Mouse (Mus musculus) hindbrain, embryonic 14.5 days (tissue): ENCODE data around the gene Mag. TPM values are rescaled to one million over a fixed set of nuclear protein-coding genes. Genes with fewer than 3 reads are reported as not detected.

Experiments
- ATAC-seq: fragments of 200-750 bp; cut with Nextera tagmentation; 2 replicates; pipeline ENCODE4 v1.8.0; 2017; ENCODE audit warnings: moderate number of reproducible peaks, mild to moderate bottlenecking, moderate TSS enrichment, moderate library complexity; ENCODE audit not compliant: low FRiP score
- DNase-seq: peaks from one replicate; pipeline ENCODE4 v3.0.0-alpha.2; 2015; ENCODE audit warnings: low spot score
- H3K27ac ChIP-seq: fragments of 300-500 bp; sonication (generic); 2 replicates; pipeline ENCODE4 v1.5.1; 2014; ENCODE audit warnings: mild to moderate bottlenecking, moderate library complexity
- H3K27me3 ChIP-seq: fragments of 300-500 bp; sonication (generic); 2 replicates; pipeline ENCODE4 v1.6.1; 2014; ENCODE audit warnings: mild to moderate bottlenecking, low read length, mixed read lengths; ENCODE audit not compliant: control insufficient read depth, insufficient read depth
- H3K36me3 ChIP-seq: fragments of 300-500 bp; sonication (generic); replicated peaks from 2 replicates; pipeline ENCODE4 v1.6.1; 2014; ENCODE audit not compliant: control insufficient read depth, insufficient read depth
- H3K4me1 ChIP-seq: fragments of 300-500 bp; sonication (generic); replicated peaks from 2 replicates; pipeline ENCODE4 v1.6.1; 2014; ENCODE audit warnings: antibody characterized with exemption, low read length, mixed read lengths; ENCODE audit not compliant: control insufficient read depth, insufficient read depth
- H3K4me2 ChIP-seq: fragments of 300-500 bp; sonication (generic); replicated peaks from 2 replicates; pipeline ENCODE4 v1.6.1; 2014; ENCODE audit warnings: mild to moderate bottlenecking, moderate library complexity
- H3K4me3 ChIP-seq: fragments of 300-500 bp; sonication (generic); replicated peaks from 2 replicates; pipeline ENCODE4 v1.5.1; 2014; ENCODE audit warnings: mild to moderate bottlenecking, low read length
- H3K9ac ChIP-seq: fragments of 300-500 bp; sonication (generic); 2 replicates; pipeline ENCODE4 v1.6.1; 2014
- H3K9me3 ChIP-seq: fragments of 300-500 bp; sonication (generic); 2 replicates; pipeline ENCODE4 v1.6.1; 2016; ENCODE audit warnings: low read length; ENCODE audit not compliant: control insufficient read depth
- WGBS: fragments of 180-500 bp; shearing (Covaris S2); extraction: QIAGEN DNeasy Blood & Tissue Kit; methylation state at CpG from one replicate; pipeline ENCODE4 v1.1.7; 2014; 5-methylcytosine and 5-hydroxymethylcytosine counted together
- polyA plus RNA-seq: library from polyadenylated mRNA; unstranded; fragments of >200 nt; fragmentation: Nextera tagmentation; extraction: Ambion mirVana; gene quantifications from 2 replicates; pipeline ENCODE4 v1.2.1, GENCODE M21; 2014

Gene Mag
- polyA plus RNA-seq, 1 experiment from 2014 or later, result 3.4 TPM

DNA sequence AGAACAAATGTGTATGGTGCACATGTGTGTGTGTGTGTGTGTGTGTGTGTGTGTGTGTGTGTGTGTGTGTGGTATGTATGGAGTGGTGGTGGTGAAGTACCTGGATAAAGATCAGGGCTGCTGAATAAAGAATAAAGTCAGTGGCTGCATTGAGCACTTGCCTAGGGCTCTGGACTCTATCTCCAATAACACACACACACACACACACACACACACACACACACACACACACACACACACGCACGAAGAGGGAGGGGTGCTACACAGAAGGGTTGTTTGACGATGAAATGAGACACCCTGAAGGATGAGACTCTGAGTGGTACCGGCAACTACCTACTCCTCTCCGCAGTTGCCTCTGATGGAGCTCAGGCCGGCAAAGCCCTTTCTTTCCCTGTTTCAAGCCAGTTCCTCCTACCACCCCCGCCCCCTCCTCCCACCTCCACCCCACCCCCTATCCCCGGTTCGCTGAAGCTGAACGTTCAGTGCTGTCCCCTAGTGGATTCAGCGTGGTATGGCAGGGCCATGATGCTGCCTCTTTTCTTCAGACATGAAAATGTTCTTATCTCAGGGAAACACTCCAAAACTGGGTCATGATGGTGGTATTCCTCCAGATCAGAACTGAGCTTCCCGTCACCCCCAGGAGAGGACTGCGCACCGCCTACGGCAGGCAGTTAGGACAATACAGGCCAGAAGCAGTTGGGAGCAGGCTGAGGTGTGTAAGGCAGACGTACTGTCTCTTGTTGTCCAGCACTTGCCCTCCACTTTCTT, 54.9 kb downstream of the Mag start:
- Histone ChIP-seq H3K27ac (no peak overlapping the region), H3K36me3 (no peaks in the 10 kb centered on the region), H3K4me1 (no peaks in the 10 kb centered on the region), H3K9ac (no peak overlapping the region), H3K4me3 (peak overlapping the region; percentile 18; the same call in 1 of the 2 replicates), H3K9me3 (no peaks in the 10 kb centered on the region), H3K4me2 (peak overlapping the region; percentile 48), H3K27me3 (no peaks in the 10 kb centered on the region)
- WGBS, result 14% methylated on average over 16 of the region's 16 CpGs
- ATAC-seq, result peak; percentile 68; the same call in 1 of the 2 replicates
- DNase-seq, result peak; percentile 83

DNA sequence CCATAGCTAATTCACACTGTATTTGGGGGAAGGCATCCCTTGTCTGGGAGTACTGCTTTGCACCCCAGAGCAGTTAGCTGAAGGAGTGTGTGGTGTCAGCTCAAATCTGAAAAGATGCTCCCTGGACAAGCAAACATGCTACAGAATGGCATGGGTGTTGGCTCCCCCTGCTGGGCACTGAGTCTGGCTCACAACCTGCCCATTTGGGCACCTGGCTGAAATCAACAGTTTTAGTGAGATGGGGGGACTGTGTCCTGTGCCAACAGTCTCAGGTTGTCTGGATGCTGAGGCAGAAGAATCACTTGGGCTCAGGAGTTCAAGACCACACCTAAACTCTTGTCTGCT, 55.4 kb downstream of the Mag start:
- no peak overlapping the region for H3K9ac ChIP-seq
- H3K4me1 ChIP-seq, result no peaks in the 10 kb centered on the region
- DNase-seq, result peak; percentile 81
- no peak overlapping the region for H3K4me3 ChIP-seq
- H3K4me2 ChIP-seq, result no peak overlapping the region
- no peaks in the 10 kb centered on the region for H3K36me3 ChIP-seq
- peaks cover 3% of the 10 kb centered on the region; the same call in 1 of the 2 replicates for H3K27me3 ChIP-seq
- no peak overlapping the region for H3K27ac ChIP-seq
- peak; percentile 75 for ATAC-seq
- no peaks in the 10 kb centered on the region for H3K9me3 ChIP-seq

DNA sequence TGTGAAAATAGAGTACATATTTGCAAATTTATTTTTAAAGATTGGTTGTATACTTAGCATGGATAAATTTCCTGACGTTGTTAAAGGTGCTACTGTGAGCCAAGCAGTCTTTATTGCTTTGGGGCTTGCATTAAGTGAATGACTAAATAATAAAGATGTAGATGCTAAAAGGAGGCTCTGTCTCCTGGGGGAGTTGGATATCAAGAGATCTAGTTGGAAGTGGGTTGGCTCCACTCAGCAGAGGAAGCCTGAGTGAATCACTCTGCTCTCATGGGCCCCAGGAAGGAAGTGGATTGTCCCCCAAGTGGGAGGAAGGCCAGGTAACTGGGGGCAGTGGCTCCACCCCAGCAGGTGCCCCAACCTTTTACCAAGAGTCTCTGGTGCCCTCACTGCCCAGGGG, 56.9 kb downstream of the Mag start:
- Histone ChIP-seq H3K4me3 (no peak overlapping the region), H3K9ac (no peak overlapping the region), H3K27ac (no peak overlapping the region), H3K27me3 (peaks cover 3% of the 10 kb centered on the region; the same call in 1 of the 2 replicates), H3K36me3 (no peaks in the 10 kb centered on the region), H3K4me1 (no peaks in the 10 kb centered on the region), H3K4me2 (no peak overlapping the region), H3K9me3 (no peaks in the 10 kb centered on the region)
- ATAC-seq (no peak), DNase-seq (no peak)
- WGBS, result 71% methylated on average over 1 of the region's 1 CpGs

DNA sequence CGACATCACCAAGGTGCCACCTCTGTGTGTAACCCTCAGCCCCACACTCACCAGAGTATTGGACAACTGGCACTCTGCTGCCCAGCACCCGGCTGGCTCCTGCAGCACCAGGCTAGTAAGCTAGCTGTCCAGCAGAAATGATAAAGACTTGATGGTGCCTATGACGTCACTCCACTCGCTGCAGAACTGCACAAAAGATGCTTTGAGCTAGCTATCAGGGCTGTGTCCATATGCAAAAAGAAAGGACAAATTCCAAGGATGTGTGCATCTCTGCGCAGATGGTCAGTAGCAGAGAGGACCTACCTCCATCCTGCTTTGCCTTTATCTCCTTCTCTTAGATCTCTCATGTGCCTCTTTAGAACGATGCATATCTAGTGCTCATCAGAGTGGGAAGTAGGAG, 58.6 kb downstream of the Mag start, which contains the start of gene Ffar3:
Gene Ffar3, minus strand, starts transcription at position 101 of the 400 bp plus-strand sequence.
- Histone ChIP-seq H3K4me1 (no peaks in the 10 kb centered on the region), H3K36me3 (no peaks in the 10 kb centered on the region), H3K4me3 (no peak within 1 kb of the TSS), H3K9ac (no peak within 1 kb of the TSS), H3K4me2 (no peak within 1 kb of the TSS), H3K9me3 (no peaks in the 10 kb centered on the region), H3K27me3 (peaks cover 3% of the 10 kb centered on the region; the same call in 1 of the 2 replicates), H3K27ac (no peak within 1 kb of the TSS)
- DNase-seq, result no peak
- whole genome bisulfite sequencing, result 80% methylated on average over 6 of the region's 6 CpGs
- no peak for ATAC-seq

DNA sequence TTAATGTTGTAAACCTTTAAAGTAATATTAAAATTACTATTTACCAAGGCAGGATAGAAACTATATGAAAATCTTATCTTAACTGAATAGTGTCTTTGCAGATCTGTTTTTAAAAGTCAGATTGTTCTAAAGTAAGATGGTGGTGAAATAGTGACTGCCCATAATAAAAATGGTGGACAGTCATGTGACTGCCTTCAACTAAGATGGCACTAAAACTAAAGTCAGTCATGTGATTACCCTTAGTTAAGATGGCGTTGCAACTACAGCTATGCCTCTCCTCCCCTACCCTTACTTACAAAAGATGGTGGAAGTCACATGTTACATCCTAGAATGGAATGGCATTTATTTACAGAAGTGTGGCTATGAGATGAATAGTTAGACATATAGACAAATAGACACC, 63.3 kb downstream of the Mag start:
- 75% methylated on average over 1 of the region's 1 CpGs for WGBS
- no peak for ATAC-seq

More for the DNA sequence above, 63.3 kb downstream of the Mag start:
- Histone ChIP-seq H3K4me3 (no peak overlapping the region), H3K9ac (no peak overlapping the region), H3K27me3 (peaks cover 3% of the 10 kb centered on the region; the same call in 1 of the 2 replicates), H3K4me2 (no peak overlapping the region), H3K27ac (no peak overlapping the region), H3K9me3 (no peaks in the 10 kb centered on the region), H3K36me3 (no peaks in the 10 kb centered on the region), H3K4me1 (no peaks in the 10 kb centered on the region)
- no peak for DNase-seq

Other genes starting within 250 kb of the Mag start
- gene Haus5, start 249.9 kb downstream of the Mag start, polyA plus RNA-seq, result 20.0 and 20.6 TPM in 2 replicates
- gene Pmis2, start 243.3 kb downstream of the Mag start, polyA plus RNA-seq, result not detected in 2 replicates
- gene 2200002J24Rik, start 215.9 kb downstream of the Mag start, polyA plus RNA-seq, result not detected in 2 replicates
- 2.0 and 2.1 TPM in 2 replicates for gene Atp4a, start 202.7 kb downstream of the Mag start, polyA plus RNA-seq
- gene Tmem147, start 185.3 kb downstream of the Mag start, polyA plus RNA-seq, result 281 and 319 TPM in 2 replicates
- gene Gapdhs, start 171.2 kb downstream of the Mag start, polyA plus RNA-seq, result 0.14 and 1.3 TPM in 2 replicates
- gene Sbsn, start 163.4 kb downstream of the Mag start, polyA plus RNA-seq, result 0.65 and 2.1 TPM in 2 replicates
- 2.2 and 2.4 TPM in 2 replicates for gene Dmkn, start 151.1 kb downstream of the Mag start, polyA plus RNA-seq
- gene Krtdap, start 127.0 kb downstream of the Mag start, polyA plus RNA-seq, result not detected in 2 replicates
- gene Ffar2, start 91.1 kb downstream of the Mag start, polyA plus RNA-seq, result 0.22 TPM in 1 of 2 replicates, not detected in the other
- not detected in 2 replicates for gene Ffar3, start 58.7 kb downstream of the Mag start, polyA plus RNA-seq
- gene Ffar1, start 53.3 kb downstream of the Mag start, polyA plus RNA-seq, result not detected in 2 replicates
- gene Cd22, start 34.5 kb downstream of the Mag start, polyA plus RNA-seq, result 0.17 TPM in 1 of 2 replicates, not detected in the other
- not detected in 2 replicates for gene Hamp2, start 9.8 kb upstream of the Mag start, polyA plus RNA-seq
- not detected in 2 replicates for gene Hamp, start 29.2 kb upstream of the Mag start, polyA plus RNA-seq
- 24.9 and 26.5 TPM in 2 replicates for gene Usf2, start 41.9 kb upstream of the Mag start, polyA plus RNA-seq
- 19.6 and 21.7 TPM in 2 replicates for gene Lsr, start 58.6 kb upstream of the Mag start, polyA plus RNA-seq
- gene Fam187b, start 58.9 kb upstream of the Mag start, polyA plus RNA-seq, result 0.22 and 1.0 TPM in 2 replicates
- gene Fxyd5, start 127.6 kb upstream of the Mag start, polyA plus RNA-seq, result 13.6 and 14.8 TPM in 2 replicates
- 236 and 249 TPM in 2 replicates for gene Fxyd7, start 136.6 kb upstream of the Mag start, polyA plus RNA-seq
- 34.1 and 59.0 TPM in 2 replicates for gene Fxyd1, start 142.3 kb upstream of the Mag start, polyA plus RNA-seq
- gene Lgi4, start 144.5 kb upstream of the Mag start, polyA plus RNA-seq, result 0.28 and 0.60 TPM in 2 replicates
- gene Fxyd3, start 161.8 kb upstream of the Mag start, polyA plus RNA-seq, result 0.66 TPM in 1 of 2 replicates, not detected in the other
- 0.55 and 0.67 TPM in 2 replicates for gene Hpn, start 200.4 kb upstream of the Mag start, polyA plus RNA-seq
- gene Scn1b, start 212.1 kb upstream of the Mag start, polyA plus RNA-seq, result 13.0 and 18.3 TPM in 2 replicates
- gene Gramd1a, start 241.0 kb upstream of the Mag start, polyA plus RNA-seq, result 191 and 198 TPM in 2 replicates